Mouse (Mus musculus): ENCODE data around the gene Myo5a. TPM values are rescaled to one million over a fixed set of nuclear protein-coding genes. Genes with fewer than 3 reads are reported as not detected.
A peak's percentile ranks its signal among the peaks of the same experiment; 100 is the strongest.

The Myo5a gene
- polyA plus RNA-seq, 1 experiment from 2014 or later, result 48.0 TPM

GRCm38 (mm10) chr9:75124201-75124721 is 53.4 kb downstream of the Myo5a start:
- Histone ChIP-seq H3K27me3 (ENCODE audit: control insufficient read depth, insufficient read depth, low read length) (no peaks in the 10 kb centered on the region), H3K9ac (replicated peaks; ENCODE audit: low read length) (no peak overlapping the region), H3K27ac (replicated peaks; ENCODE audit: low read depth, low read length) (no peak overlapping the region), H3K4me1 (ENCODE audit: control insufficient read depth, insufficient read depth, low read length) (no peaks in the 10 kb centered on the region), H3K4me3 (replicated peaks; ENCODE audit: low read depth, low read length) (no peak overlapping the region), H3K4me2 (ENCODE audit: low read length) (no peak overlapping the region), H3K9me3 (ENCODE audit: control insufficient read depth, low read length) (no peaks in the 10 kb centered on the region), H3K36me3 (ENCODE audit: control insufficient read depth, insufficient read depth, low read length) (peaks cover 26% of the 10 kb centered on the region)
- ATAC-seq (ENCODE audit: low FRiP score, low TSS enrichment) (no peak), DNase-seq (peak; percentile 22)
- WGBS, result 45% methylated on average over 6 of the region's 6 CpGs

DNA sequence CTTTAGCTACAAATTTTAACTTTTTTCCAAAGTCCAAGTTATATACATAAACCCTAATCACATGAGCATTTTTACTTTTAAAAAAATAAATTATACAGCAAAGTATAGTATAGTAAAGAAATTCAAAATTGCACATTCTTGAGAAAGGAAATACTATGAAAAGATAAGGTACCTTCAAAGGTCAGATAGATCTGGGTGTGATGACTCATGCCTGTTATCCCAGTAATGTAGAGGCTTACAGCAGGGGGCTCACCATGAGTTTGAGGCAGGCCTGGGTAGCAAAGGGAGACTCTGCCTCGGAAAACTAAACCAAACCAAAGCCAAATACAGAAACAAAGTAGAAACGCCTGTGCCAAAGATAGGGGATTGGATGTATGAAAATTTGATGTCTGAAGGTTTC is 59.7 kb downstream of the Myo5a start:
- Histone ChIP-seq H3K4me3 (replicated peaks; ENCODE audit: low read depth, low read length) (no peak overlapping the region), H3K9me3 (ENCODE audit: control insufficient read depth, low read length) (no peaks in the 10 kb centered on the region), H3K36me3 (ENCODE audit: control insufficient read depth, insufficient read depth, low read length) (peaks cover 35% of the 10 kb centered on the region), H3K4me2 (ENCODE audit: low read length) (no peak overlapping the region), H3K9ac (replicated peaks; ENCODE audit: low read length) (no peak overlapping the region), H3K27ac (replicated peaks; ENCODE audit: low read depth, low read length) (no peak overlapping the region), H3K4me1 (ENCODE audit: control insufficient read depth, insufficient read depth, low read length) (no peaks in the 10 kb centered on the region), H3K27me3 (ENCODE audit: control insufficient read depth, insufficient read depth, low read length) (no peaks in the 10 kb centered on the region)
- no peak for DNase-seq
- ATAC-seq (ENCODE audit: low FRiP score, low TSS enrichment), result no peak
- WGBS, result 84% methylated on average over 2 of the region's 2 CpGs

GRCm38 (mm10) chr9:75146911-75147310 is 76.1 kb downstream of the Myo5a start:
- Histone ChIP-seq H3K9me3 (ENCODE audit: control insufficient read depth, low read length) (no peaks in the 10 kb centered on the region), H3K9ac (replicated peaks; ENCODE audit: low read length) (no peak overlapping the region), H3K27ac (replicated peaks; ENCODE audit: low read depth, low read length) (no peak overlapping the region), H3K27me3 (ENCODE audit: control insufficient read depth, insufficient read depth, low read length) (no peaks in the 10 kb centered on the region), H3K4me3 (replicated peaks; ENCODE audit: low read depth, low read length) (no peak overlapping the region), H3K4me1 (ENCODE audit: control insufficient read depth, insufficient read depth, low read length) (peaks cover 2% of the 10 kb centered on the region; the same call in 1 of the 2 replicates), H3K36me3 (ENCODE audit: control insufficient read depth, insufficient read depth, low read length) (peaks cover 60% of the 10 kb centered on the region), H3K4me2 (ENCODE audit: low read length) (no peak overlapping the region)
- ATAC-seq (ENCODE audit: low FRiP score, low TSS enrichment), result no peak
- WGBS, result 18% methylated on average over 5 of the region's 5 CpGs
- DNase-seq, result peak; percentile 35

DNA sequence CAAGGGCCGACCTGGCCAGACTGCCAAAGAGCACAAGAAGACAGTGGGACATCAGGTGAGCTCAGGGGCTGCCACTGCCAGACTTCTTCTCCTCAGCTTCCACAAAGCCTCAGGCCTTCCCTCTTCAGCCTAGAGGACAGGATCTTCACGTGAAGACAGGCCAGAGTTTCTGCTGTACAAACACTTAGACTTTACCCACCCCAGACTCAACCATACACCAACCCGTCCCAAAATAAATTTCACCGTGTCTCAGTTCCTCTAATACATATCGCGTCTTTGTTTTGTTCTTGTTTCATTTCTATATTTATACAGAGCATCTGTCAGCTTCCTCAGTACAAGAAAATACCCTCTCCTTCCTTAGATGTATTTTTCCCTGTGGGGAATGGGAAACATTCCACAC is 89.7 kb downstream of the Myo5a start:
- DNase-seq, result no peak
- Histone ChIP-seq H3K9ac (replicated peaks; ENCODE audit: low read length) (no peak overlapping the region), H3K4me1 (ENCODE audit: control insufficient read depth, insufficient read depth, low read length) (no peaks in the 10 kb centered on the region), H3K4me2 (ENCODE audit: low read length) (no peak overlapping the region), H3K36me3 (ENCODE audit: control insufficient read depth, insufficient read depth, low read length) (peaks cover 64% of the 10 kb centered on the region), H3K27me3 (ENCODE audit: control insufficient read depth, insufficient read depth, low read length) (no peaks in the 10 kb centered on the region), H3K4me3 (replicated peaks; ENCODE audit: low read depth, low read length) (no peak overlapping the region), H3K27ac (replicated peaks; ENCODE audit: low read depth, low read length) (no peak overlapping the region), H3K9me3 (ENCODE audit: control insufficient read depth, low read length) (no peaks in the 10 kb centered on the region)
- no peak for ATAC-seq (ENCODE audit: low FRiP score, low TSS enrichment)
- WGBS, result 94% methylated on average over 6 of the region's 6 CpGs

- peaks cover 64% of the 10 kb centered on the region for H3K36me3 ChIP-seq (ENCODE audit: control insufficient read depth, insufficient read depth, low read length)
- ATAC-seq (ENCODE audit: low FRiP score, low TSS enrichment), result no peak
- no peaks in the 10 kb centered on the region for H3K27me3 ChIP-seq (ENCODE audit: control insufficient read depth, insufficient read depth, low read length)
- no peak overlapping the region for H3K4me2 ChIP-seq (ENCODE audit: low read length)
- no peak overlapping the region for H3K4me3 ChIP-seq (replicated peaks; ENCODE audit: low read depth, low read length)
- H3K9ac ChIP-seq (replicated peaks; ENCODE audit: low read length), result no peak overlapping the region
- H3K27ac ChIP-seq (replicated peaks; ENCODE audit: low read depth, low read length), result no peak overlapping the region
- no peaks in the 10 kb centered on the region for H3K9me3 ChIP-seq (ENCODE audit: control insufficient read depth, low read length)
- H3K4me1 ChIP-seq (ENCODE audit: control insufficient read depth, insufficient read depth, low read length), result no peaks in the 10 kb centered on the region
- DNase-seq, result no peak
These were observed 92.8 kb downstream of the Myo5a start for GRCm38 (mm10) chr9:75163650-75164049.

- no peak overlapping the region for H3K27ac ChIP-seq (replicated peaks; ENCODE audit: low read depth, low read length)
- H3K4me2 ChIP-seq (ENCODE audit: low read length), result no peak overlapping the region
- no peak for ATAC-seq (ENCODE audit: low FRiP score, low TSS enrichment)
- no peaks in the 10 kb centered on the region for H3K9me3 ChIP-seq (ENCODE audit: control insufficient read depth, low read length)
- H3K36me3 ChIP-seq (ENCODE audit: control insufficient read depth, insufficient read depth, low read length), result peaks cover 79% of the 10 kb centered on the region
- H3K9ac ChIP-seq (replicated peaks; ENCODE audit: low read length), result no peak overlapping the region
- no peaks in the 10 kb centered on the region for H3K27me3 ChIP-seq (ENCODE audit: control insufficient read depth, insufficient read depth, low read length)
- no peak for DNase-seq
- 93% methylated on average over 3 of the region's 3 CpGs for WGBS
- H3K4me1 ChIP-seq (ENCODE audit: control insufficient read depth, insufficient read depth, low read length), result no peaks in the 10 kb centered on the region
- H3K4me3 ChIP-seq (replicated peaks; ENCODE audit: low read depth, low read length), result no peak overlapping the region
These were observed 100.9 kb downstream of the Myo5a start for GRCm38 (mm10) chr9:75171721-75172120.

DNA sequence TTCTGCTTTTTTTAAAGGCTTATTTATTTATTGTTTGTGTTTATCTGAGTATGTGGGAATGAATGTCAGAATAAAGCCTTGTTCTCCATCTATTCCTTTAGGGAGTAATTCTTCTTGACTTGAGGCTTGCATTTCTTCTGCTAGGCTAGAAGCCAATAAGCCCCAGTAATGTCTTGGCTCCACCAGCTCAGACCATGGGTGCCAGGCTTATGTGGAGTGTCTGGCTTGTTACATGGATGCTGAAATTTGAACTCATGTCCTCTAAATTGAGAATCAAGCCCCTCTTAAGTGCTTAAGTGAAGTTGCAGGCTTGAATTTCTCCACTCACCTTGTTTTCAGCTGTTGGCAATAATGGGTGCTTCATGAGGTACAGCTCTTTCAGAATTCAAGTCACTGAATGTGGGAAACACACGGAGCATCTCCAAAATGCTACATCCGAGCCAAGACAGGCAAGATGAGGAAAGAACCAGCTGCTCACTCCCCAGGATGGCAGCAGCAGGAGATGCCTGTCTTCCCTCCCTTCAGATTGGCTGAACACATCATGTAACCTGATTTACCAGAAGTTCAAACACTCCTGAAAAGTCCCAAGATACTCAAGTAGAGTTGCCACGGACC is 116.9 kb downstream of the Myo5a start:
- 94% methylated on average over 3 of the region's 3 CpGs for WGBS
- peaks cover 73% of the 10 kb centered on the region for H3K36me3 ChIP-seq (ENCODE audit: control insufficient read depth, insufficient read depth, low read length)
- ATAC-seq (ENCODE audit: low FRiP score, low TSS enrichment), result no peak
- no peak overlapping the region for H3K9ac ChIP-seq (replicated peaks; ENCODE audit: low read length)
- H3K27me3 ChIP-seq (ENCODE audit: control insufficient read depth, insufficient read depth, low read length), result no peaks in the 10 kb centered on the region
- DNase-seq, result no peak
- H3K4me1 ChIP-seq (ENCODE audit: control insufficient read depth, insufficient read depth, low read length), result no peaks in the 10 kb centered on the region
- H3K4me3 ChIP-seq (replicated peaks; ENCODE audit: low read depth, low read length), result no peak overlapping the region
- no peaks in the 10 kb centered on the region for H3K9me3 ChIP-seq (ENCODE audit: control insufficient read depth, low read length)
- H3K27ac ChIP-seq (replicated peaks; ENCODE audit: low read depth, low read length), result no peak overlapping the region
- H3K4me2 ChIP-seq (ENCODE audit: low read length), result no peak overlapping the region

DNA sequence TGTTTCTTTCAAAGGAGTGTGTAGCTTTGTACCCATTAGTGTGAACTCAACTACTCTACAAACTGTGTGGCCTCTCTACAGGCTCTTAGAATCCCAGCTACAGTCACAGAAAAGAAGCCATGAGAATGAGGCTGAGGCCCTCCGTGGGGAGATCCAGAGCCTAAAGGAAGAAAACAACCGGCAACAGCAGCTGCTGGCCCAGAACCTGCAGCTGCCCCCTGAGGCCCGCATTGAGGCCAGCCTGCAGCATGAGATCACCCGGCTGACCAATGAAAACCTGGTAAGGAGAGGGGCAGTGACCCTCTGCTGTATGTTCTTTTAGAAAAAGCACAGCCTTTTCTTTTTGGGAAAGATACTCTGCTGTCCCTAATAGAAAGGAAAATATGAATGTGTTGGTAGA is 123.0 kb downstream of the Myo5a start:
- Histone ChIP-seq H3K4me2 (ENCODE audit: low read length) (no peak overlapping the region), H3K27me3 (ENCODE audit: control insufficient read depth, insufficient read depth, low read length) (no peaks in the 10 kb centered on the region), H3K36me3 (ENCODE audit: control insufficient read depth, insufficient read depth, low read length) (peaks cover 73% of the 10 kb centered on the region), H3K4me1 (ENCODE audit: control insufficient read depth, insufficient read depth, low read length) (no peaks in the 10 kb centered on the region), H3K9ac (replicated peaks; ENCODE audit: low read length) (no peak overlapping the region), H3K4me3 (replicated peaks; ENCODE audit: low read depth, low read length) (no peak overlapping the region), H3K9me3 (ENCODE audit: control insufficient read depth, low read length) (no peaks in the 10 kb centered on the region), H3K27ac (replicated peaks; ENCODE audit: low read depth, low read length) (no peak overlapping the region)
- 29% methylated on average over 4 of the region's 4 CpGs for WGBS
- DNase-seq, result peak; percentile 10
- ATAC-seq (ENCODE audit: low FRiP score, low TSS enrichment), result no peak

DNA sequence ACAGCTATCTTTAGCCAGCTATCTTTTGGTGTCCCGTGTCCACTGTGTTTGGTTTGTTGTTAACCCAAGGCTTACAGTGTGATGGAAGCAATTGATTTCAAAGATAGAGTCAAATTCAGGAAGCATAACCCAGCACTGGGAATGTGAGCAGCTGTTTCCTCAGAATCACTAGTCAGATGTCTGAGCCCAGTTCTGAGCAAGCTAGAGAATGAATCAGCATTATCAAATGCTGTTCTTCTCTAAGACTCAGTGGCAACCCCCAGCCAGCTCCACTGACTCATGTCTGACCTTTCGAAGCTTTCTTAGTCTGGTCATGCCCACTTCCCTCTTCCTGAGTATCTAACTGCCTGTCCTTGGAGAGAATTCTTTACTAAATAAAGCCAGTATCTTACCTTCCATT is 125.5 kb downstream of the Myo5a start:
- Histone ChIP-seq H3K4me2 (ENCODE audit: low read length) (no peak overlapping the region), H3K4me1 (ENCODE audit: control insufficient read depth, insufficient read depth, low read length) (no peaks in the 10 kb centered on the region), H3K27me3 (ENCODE audit: control insufficient read depth, insufficient read depth, low read length) (no peaks in the 10 kb centered on the region), H3K9ac (replicated peaks; ENCODE audit: low read length) (no peak overlapping the region), H3K9me3 (ENCODE audit: control insufficient read depth, low read length) (no peaks in the 10 kb centered on the region), H3K4me3 (replicated peaks; ENCODE audit: low read depth, low read length) (no peak overlapping the region), H3K36me3 (ENCODE audit: control insufficient read depth, insufficient read depth, low read length) (peaks cover 69% of the 10 kb centered on the region), H3K27ac (replicated peaks; ENCODE audit: low read depth, low read length) (no peak overlapping the region)
- ATAC-seq (ENCODE audit: low FRiP score, low TSS enrichment), result no peak
- DNase-seq, result no peak
- WGBS, result 77% methylated on average over 2 of the region's 2 CpGs
